Mouse (Mus musculus): Measurements from ENCODE around the gene Gm21977. TPM values are rescaled to one million over a fixed set of nuclear protein-coding genes. Genes with fewer than 3 reads are reported as not detected.
"Not testable (repeated sequence)": the region's sequence is repeated elsewhere in the genome, so short reads cannot be mapped to it uniquely, and the experiment has no call there.

The Gm21977 gene
- not detected in 2 replicates for polyA plus RNA-seq (2015; fragmentation: Nextera tagmentation; extraction: Ambion mirVana)

DNA sequence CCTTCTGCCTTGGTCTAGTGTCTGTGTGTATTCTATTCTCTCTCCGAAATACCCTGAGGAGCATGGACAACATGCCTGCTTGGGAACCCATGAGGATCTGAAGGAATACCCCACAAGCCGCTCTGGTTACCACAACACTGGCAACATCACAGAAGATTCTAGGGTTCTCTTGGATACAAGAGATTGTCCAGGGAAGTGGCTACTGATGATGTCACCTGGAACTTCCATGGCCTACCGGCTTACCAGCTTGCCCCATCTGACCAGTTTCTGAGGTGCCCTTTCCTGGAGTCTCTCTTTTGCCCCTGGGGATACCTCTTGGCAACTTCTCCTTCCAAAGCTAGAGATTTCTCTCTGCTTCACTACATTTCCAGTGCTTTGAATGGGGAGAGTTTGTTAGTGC, at the start of gene Gm21977:
Gm21977 (minus strand) TSS at position 101 of the 400 bp plus-strand sequence.
- not testable (repeated sequence) for H3K9me3 ChIP-seq (replicated peaks); H3K27ac ChIP-seq (replicated peaks); H3K4me1 ChIP-seq; H3K9ac ChIP-seq; H3K4me2 ChIP-seq (replicated peaks); H3K27me3 ChIP-seq; H3K36me3 ChIP-seq; ATAC-seq (ENCODE audit: insufficient number of reproducible peaks, low FRiP score, low TSS enrichment, low read depth); H3K4me3 ChIP-seq (replicated peaks)
- WGBS, result no CpG with 5 or more reads among the region's 3 CpGs

Other genes with a start within 250 kb of the Gm21977 start
- gene Gm3633, start 211.6 kb downstream of the Gm21977 start, polyA plus RNA-seq (2015; fragmentation: Nextera tagmentation; extraction: Ambion mirVana), result not detected in 2 replicates
- gene Gm10378, start 197.5 kb downstream of the Gm21977 start, polyA plus RNA-seq (2015; fragmentation: Nextera tagmentation; extraction: Ambion mirVana), result not detected in 2 replicates
- gene Gm3015, start 84.7 kb downstream of the Gm21977 start, polyA plus RNA-seq (2015; fragmentation: Nextera tagmentation; extraction: Ambion mirVana), result not detected in 2 replicates
- gene Gm10377, start 55.5 kb downstream of the Gm21977 start, polyA plus RNA-seq (2015; fragmentation: Nextera tagmentation; extraction: Ambion mirVana), result not detected in 2 replicates
- not detected in 2 replicates for gene Gm8082, start 140.1 kb upstream of the Gm21977 start, polyA plus RNA-seq (2015; fragmentation: Nextera tagmentation; extraction: Ambion mirVana)
- gene Gm10376, start 162.2 kb upstream of the Gm21977 start, polyA plus RNA-seq (2015; fragmentation: Nextera tagmentation; extraction: Ambion mirVana), result not detected in 2 replicates
- gene Gm8094, start 223.2 kb upstream of the Gm21977 start, polyA plus RNA-seq (2015; fragmentation: Nextera tagmentation; extraction: Ambion mirVana), result not detected in 2 replicates
- not detected in 2 replicates for gene Gm8104, start 247.1 kb upstream of the Gm21977 start, polyA plus RNA-seq (2015; fragmentation: Nextera tagmentation; extraction: Ambion mirVana)